Mouse (Mus musculus): ENCODE data around the gene Wbp2. TPM values are rescaled to one million over a fixed set of nuclear protein-coding genes. Genes with fewer than 3 reads are reported as not detected.
"Not testable (repeated sequence)": the region's sequence is repeated elsewhere in the genome, so short reads cannot be mapped to it uniquely, and the experiment has no call there.

Gene Wbp2
- total RNA-seq, 2 experiments from 2014 or later = 450 to 480 TPM

DNA sequence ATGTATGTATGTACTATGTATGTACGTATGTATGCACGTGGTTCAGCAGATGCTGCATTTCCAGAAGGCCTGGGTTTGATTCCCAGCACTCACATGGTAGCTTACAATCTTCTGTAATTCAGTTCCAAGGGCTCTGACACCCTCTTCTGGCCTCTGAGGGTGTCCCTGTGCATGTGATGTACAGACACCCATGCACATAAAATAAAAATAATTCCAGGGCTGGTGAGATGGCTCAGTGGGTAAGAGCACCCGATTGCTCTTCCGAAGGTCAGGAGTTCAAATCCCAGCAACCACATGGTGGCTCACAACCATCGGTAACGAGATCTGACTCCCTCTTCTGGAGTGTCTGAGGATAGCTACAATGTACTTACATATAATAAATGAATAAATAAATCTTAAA is 6.2 kb upstream of the Wbp2 start:
- not testable (repeated sequence) for DNase-seq (ENCODE audit: low spot score in 2 of 2)

DNA sequence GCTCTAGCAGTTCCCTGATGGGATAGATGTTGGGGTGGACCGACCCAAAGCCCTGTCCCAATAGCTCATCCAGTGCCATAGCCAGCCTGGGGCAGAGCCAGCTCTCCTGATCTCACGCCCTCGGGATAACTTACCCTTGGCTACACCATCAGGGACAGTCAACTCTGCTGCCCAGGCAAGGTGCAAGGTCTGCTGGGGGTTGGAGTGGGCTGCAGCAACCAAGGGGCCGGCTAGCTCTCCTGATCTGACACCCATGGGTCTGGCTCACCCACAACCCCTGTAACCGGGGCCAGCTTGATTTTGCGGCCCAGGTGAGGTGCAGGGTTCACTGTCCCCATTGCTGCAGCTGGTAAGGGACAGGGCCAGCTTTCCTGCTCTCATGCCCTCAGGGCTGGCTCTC is 4.8 kb upstream of the Wbp2 start:
- no peak for DNase-seq (ENCODE audit: low spot score in 2 of 2)

DNA sequence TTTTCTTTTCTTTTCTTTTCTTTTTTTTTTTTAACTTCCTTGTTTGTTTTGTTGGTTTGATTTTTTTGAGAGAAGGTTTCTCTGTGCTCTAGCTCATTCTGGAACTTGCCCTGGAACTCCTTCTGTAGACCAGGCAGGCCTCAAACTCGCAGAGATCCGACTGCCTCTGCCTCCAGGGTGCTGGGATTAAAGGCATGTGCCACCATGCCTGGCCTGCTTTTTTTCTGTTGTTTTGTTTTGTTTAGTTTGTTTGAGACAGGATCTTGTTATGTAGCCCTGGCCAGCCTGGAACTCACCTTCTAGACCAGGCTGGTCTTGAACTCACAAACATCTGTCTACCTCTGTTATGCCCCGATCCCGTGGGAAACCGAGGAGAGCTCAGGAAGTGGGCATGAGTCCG is 2.8 kb upstream of the Wbp2 start:
- DNase-seq (ENCODE audit: low spot score in 2 of 2) = no peak

DNA sequence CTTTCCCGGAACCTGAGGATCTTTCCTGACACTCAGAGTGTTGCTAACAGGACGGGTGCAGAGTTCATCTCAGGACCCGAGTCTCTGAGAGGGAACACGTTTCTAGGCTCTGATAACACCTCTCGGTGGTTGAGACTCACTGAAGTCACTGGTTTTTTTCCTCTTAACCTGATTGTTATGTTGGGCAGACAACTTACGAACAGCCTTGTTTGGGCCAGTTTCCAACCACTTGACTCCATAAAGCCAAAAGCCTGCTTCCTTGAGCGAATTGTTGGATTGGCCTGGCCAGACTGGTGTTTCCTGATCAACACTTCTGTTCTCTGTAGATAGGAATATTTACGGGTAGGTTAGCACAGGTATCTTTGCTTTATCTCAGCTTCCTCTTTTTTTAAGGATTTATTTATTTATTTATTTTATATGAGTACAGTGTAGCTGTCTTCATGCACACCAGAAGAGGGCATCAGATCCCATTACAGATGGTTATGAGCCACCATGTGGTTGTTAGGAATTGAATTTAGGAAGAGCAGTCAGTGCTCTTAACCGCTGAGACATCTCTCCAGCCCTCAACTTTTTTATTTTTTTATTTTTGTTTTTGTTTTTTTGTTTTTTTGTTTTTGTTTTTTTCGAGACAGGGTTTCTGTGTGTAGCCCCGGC is 2.1 kb upstream of the Wbp2 start:
- no peak for DNase-seq (ENCODE audit: low spot score in 2 of 2)

DNA sequence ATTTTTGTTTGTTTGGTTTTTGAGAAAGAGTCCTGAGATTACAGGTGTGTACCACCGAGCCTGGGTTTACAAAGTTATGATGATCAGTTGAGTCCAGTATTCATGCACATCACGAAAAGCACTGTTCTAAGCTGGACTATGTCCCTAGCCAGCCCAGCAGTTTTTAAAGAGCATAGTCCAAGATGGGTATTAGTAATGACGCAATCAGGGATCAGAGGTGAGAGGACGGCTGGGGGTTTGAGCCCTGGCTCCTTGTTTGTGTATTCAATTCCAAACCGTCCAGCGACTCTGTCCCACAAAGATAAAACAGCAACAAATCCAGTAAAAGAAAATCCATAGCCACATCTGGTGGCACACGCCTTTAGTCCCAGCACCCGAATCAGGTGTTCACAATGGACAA is 1.4 kb upstream of the Wbp2 start:
- DNase-seq (ENCODE audit: low spot score in 2 of 2) = no peak

DNA sequence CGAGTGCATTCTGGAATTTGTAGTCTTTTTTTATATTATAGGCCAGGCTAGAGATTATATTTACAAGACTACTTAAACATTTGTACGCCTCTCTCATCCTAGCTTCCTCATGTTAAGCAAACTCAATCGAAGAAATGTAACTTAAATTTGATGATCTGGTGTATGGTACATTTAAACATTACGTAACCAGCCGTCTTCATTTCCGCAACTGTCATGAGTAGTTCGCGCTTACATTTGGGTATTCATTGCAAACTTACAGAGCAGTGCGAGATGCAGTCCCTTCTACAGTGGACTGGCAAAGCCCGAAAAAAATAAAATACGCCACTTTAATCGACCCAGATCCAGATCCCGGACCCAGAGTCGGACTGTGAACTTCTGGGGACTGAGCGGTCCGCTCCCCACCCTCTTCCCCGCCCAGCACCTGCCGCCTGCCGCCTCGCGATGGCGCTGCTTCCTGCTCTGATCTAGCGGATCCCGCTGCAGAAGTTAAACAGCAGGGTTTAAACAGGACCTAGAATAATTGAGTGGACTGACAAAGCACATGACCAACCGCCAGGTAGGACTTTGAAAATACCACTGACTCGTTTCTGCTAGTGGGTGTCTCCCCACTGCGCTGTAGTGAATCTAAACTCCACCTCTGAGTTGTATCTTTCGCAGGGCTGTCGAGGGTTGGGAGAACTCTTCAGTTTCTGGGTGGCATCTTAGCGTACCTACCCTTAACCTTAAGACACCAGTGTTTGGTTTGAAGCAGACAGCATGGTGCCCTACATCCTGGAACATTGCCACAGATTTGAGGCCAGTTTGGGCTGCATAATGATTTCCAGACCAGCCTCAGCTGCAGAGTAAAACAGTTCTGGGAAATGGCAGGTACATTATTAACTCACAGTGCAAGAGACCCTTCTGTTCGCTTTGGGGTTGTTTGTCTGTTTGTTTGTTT is 667 bp upstream of the Wbp2 start:
- peak; percentile 80 to 91 for DNase-seq (ENCODE audit: low spot score in 2 of 2)

DNA sequence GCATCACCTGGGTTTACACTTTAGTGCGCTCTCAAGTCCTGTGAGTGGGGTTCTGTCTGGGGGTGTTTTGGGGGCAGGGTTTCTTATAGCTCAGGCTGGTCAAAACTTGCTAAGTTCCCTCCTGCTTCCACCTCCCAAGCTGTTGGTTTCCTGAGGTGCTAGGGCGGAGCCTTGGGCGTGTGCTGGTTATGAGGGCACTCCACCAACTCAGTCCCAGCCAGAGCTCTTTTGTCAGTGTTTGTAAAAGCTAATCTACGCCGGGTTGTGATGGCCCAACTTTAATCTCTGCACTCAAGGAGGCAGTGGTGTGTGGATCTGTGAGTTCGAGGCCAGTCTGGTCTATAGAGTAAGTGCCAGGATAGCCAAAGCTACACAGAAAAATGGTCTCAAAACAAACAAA is 2.6 kb downstream of the Wbp2 start:
- no peak for DNase-seq (ENCODE audit: low spot score in 2 of 2)

DNA sequence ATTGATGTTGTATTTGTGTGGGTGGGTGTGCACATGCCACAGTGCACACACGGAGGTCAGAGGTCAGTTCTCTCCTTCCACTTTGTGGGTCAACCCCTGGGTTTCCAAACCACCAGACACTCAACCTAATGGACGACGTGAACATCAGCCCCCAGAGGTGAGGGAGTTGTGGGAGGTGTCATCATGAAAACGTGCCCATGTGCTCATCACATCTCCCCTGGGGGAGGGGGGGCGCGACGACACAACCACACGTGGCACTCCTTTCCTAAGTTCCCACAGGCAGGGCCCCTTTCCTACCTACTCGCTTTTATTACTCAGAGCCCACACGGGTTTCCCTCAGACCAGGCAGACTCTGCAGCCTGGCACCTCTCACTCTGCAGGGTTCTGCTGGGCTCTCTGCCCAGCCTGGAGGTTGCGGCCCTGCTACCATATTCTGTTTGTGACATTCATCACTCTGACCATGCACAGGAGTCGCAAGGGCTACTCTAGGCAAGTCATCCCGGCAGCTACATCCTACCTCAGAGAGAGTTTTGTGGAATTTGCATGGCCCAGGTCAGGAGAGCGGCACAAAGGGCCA is 3.6 kb downstream of the Wbp2 start:
- DNase-seq (ENCODE audit: low spot score in 2 of 2) = no peak

DNA sequence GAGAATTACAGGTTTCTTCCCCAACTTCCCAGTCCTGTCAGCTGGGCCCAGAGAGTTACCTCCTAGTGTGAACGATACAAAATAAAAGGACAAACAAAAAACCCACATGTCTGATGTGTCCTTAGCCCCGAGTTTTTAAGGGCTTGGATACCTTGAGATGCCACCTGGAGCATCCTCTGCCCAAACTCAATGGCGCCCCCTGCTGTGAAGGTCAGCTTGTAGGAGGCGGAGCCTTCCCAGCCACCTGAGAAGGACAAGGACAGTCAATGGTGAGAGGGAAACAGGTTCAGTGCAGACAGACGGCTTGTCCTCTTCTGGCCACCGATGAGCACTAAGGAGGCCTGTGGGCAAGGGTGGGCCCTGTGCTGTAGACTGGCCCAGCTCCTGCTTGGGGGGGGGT is 5.7 kb downstream of the Wbp2 start:
- DNase-seq (ENCODE audit: low spot score in 2 of 2) = no peak

DNA sequence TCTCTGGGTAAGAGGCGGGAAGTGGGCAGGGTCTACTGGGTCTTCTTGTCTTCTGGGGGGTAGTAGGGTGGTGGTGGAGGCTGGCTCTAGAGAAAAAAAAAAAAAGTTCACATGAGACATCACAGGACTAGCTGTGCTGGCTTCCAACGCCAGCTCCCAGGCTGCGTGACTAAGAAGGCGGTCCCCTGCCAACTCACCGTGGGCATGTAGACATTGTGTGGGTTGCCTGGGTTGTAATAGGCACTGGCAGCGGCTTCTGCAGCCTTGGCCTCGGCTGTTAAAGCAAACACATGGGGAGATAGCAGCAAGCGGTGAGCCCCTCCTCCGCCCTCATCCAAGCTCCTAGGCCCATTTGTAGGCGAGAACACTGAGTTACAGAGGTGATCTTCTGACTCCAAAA is 7.3 kb downstream of the Wbp2 start:
- peak; percentile 88 to 94 for DNase-seq (ENCODE audit: low spot score in 2 of 2)

DNA sequence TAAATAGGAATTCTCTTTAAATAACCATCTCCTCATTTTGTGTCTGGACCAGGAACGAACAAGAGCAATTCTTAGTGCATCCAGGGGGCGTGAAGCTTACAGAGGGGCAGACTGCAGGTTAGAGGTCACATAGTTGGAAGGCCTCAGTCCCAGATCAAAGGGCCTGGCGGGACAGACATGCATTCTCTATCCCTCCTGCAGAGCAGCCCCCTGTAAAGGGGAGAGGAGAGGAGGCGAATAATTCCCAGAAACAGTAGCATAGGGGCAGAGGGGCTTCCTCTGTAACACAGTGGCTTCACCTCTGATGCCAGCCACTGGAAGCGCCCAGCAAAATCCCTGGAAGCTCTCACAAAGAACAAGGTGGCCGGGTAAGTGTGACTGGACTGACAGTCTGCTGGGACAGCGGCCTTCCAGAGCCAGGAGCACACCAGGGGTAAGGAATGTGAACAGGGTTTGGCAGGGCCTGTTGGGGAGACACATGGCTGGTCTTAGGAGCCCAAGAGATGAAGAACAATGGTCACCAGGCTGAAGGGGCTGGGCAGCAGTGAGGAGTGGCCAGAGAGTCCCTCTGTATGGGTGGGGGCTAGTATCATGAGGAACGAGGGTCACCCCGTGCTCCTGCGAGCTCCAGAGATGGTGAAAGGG is 8.0 kb downstream of the Wbp2 start:
- no peak for DNase-seq (ENCODE audit: low spot score in 2 of 2)

DNA sequence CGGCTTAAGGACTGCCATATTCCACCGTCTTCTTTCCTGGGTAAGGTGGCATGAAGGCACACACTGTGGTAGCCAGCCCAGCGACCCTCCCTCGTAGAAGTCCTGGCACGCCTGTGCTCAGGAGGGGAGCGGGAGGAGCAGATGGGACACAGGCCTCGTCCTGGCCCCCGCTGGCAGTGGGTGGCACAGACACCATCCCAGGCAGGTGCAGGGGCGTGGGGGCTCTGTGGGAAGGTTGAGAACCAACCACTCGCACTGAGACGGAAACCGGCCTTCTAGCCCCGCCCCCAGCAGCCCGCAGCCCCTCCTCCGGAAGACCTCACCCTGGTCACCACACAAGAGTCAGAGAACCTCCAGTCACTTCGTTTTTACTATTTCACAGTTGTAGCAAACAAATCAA is 8.6 kb downstream of the Wbp2 start:
- no peak for DNase-seq (ENCODE audit: low spot score in 2 of 2)

DNA sequence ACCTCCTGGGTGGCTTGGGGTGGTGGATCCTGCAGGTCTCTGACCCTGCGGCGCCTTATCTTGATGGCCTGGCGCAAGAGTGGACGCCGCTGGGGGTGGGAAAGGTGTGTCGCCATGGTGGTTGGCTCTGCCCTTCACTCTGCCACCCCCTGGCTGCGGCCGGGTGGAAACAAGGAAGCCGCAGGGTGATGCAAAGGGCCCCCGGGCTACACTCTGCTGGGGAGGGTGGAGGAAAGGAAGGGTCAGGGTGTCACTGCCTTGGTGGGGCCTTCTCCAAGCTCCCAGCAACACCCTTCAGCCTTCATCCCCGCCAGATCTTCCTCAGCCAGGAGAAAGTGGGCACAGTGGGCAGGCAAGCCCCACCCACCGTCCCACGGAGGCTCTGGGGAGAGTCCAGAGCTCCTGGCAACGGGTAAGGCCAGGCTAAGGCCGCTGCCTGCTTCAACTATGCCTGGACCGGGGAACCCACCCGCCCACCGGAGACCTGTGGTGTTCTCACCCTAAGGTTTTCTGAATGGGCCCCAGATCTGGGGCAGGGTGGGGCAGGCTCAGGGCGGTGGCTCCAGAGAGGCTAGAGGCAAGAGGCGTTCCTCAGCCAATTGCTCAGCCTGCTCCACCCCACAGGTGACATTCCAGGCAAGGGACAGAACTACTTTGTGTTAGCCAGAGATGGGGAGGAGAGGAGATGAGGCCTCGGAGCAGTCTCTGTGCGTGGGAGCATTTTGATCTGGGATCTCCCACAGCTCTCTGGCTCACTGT is 9.2 kb downstream of the Wbp2 start, which contains the start of gene Unc13d:
TSS of gene Unc13d (minus strand) at position 516 of the 759 bp plus-strand sequence.
- no peak for DNase-seq (ENCODE audit: low spot score in 2 of 2)

DNA sequence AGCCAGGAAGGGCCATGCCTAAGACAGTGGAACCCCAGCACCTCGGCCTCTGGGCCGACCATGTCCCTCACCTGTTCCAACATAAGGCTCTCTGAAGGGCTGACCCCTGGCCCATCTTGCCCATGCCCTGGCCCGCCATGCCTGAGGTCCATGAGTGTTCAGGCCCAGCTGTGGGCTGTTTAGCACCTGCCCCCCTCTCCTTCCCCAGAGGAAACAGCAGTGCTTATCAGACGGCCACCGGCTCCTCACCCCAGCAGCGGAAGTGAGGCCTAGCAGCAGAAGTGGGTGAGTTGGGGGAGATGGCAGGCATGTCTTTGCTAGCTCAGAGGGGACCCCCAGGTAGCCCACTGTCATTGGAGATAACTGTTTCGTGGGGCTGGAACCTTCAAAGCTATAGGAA is 10.0 kb downstream of the Wbp2 start:
- DNase-seq (ENCODE audit: low spot score in 2 of 2) = no peak

DNA sequence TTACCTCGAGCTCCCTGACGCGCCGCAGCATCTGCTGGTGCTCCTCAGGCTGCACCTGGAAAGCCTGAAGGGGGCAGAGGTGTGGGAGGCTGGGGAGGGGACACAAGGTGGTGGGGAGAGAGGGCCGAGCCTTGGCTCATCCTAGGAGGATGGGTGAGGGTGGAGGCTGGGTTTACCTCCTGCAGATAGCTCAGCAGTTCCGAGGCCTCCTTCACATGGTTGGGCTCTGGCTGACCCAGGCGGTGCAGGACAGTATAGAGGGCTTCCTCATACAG is 10.6 kb downstream of the Wbp2 start:
- no peak for DNase-seq (ENCODE audit: low spot score in 2 of 2)

DNA sequence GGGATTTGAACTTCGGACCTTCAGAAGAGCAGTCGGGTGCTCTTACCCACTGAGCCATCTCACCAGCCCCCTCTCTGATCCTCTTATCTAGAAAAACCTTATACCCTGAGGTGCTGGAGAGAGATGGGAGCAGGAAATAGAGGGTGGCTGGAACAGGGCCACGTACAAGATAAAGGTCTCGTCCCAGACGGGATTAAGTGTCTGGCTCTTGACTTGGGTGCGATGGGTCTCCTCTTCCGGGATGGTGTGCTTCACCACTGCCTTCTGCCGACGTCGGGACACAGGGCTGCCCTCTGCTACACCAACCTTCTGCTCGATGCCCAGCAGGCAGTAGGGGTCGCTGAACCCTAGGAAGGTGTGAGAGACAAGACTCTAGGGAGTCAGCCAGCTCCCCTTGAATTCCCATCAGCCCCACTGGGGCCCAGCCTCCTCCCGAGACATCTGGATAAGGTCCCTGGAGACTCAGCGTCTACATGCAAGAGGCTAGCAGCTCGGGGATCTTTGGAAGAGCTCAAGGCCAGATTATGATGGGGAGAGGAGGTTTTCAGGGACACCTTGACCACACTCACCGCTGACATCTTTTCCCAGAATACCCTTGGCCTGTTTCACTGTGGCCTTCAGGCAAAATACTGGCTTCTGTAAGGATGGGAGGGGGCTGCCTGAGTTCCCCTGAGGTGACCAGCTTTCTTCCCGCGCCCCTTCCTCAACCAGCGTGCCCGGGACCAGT is 11.1 kb downstream of the Wbp2 start:
- no peak for DNase-seq (ENCODE audit: low spot score in 2 of 2)

DNA sequence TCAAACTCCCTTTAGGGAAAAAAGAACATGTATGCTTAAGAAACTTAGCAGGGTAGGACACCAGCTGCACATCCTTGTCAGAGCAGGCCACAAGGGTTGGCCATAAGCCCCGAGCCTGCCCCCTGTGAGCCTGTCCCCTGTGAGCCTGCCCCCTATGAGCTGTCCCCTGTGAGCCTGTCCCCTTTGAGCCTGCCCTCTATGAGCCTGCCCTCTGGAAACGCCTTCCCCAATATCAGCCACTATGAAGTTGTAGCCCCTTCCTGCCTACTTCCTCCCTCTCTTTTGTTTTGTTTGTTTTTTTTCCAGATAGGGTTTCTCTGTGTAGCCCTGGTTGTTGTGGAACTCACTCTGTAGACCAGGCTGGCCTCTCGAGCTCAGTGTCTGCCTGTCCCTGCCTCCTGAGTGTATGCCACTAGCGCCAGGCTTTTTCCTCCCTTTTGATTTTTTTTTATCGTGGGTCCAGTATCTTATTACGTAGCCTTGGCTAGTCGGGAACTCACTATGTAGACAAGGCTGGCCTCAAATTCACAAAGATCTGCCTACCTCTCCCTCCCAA is 12.3 kb downstream of the Wbp2 start:
- DNase-seq (ENCODE audit: low spot score in 2 of 2) = no peak

DNA sequence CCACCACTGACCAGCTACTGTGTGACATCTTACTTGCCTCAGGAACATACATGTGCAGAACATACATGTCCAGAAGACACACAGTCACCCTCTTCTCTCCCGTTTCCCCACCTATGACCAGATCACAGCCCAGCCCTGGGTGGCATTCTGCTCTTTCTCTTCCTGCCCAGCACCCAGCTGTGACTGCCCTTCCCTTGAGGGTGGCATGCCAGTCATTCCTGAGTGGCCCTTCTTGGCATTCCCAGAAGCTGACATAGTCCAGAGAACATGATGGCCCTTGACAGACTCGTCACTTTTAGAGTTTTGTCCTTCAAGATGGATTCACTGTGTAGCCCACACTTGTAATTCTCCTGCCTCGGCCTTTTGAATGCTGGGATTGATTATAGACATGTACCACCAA is 14.2 kb downstream of the Wbp2 start:
- DNase-seq (ENCODE audit: low spot score in 2 of 2) = no peak

DNA sequence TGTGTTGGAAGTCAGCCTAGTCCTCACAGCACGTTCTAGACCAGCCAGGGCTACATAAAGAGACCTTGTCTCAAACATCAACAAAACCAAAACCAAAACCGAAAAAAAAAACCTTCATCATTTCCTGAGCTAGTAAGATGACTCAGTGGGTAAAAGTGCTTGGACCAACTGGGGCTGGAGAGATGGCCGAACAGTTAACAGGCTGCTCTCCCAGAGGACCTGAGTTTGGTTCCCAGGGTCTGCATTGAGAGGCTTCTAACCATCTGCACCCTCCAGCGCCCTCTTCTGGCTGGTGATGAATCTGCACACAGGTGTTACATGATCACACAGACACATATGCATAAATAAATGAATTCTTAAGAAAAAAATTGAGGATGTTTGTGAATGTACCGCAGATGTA is 15.3 kb downstream of the Wbp2 start:
- no peak for DNase-seq (ENCODE audit: low spot score in 2 of 2)

DNA sequence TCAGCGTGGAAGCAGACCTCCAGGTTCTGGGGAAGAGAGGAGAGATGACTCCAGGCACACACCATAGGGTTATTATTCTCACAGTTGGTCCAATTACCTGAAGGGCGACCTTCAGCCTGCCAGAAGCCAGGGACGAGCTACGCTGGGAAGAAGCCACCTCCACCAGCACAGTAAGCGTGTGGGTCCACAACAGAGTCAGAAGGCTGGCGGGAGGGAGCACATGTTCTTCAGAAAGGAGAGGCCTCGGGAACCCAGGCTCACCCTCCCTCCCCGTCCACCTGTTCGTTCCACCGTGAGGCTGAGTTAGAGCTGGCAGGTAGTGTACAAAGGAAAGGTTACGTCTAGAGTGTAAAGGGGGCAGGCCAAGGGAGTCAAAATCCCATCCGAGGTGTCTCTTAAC is 21.4 kb downstream of the Wbp2 start:
- DNase-seq (ENCODE audit: low spot score in 2 of 2) = no peak
